Mouse (Mus musculus) frontal cortex, postnatal 25 days (tissue): Measurements from ENCODE around the gene Kansl1.

Source experiments
- DNase-seq, 2 experiments: peaks; one replicate each; pipeline ENCODE4 v3.0.0; 2022; ENCODE audit warnings: low spot score in 2 of 2

The Kansl1 gene

DNA sequence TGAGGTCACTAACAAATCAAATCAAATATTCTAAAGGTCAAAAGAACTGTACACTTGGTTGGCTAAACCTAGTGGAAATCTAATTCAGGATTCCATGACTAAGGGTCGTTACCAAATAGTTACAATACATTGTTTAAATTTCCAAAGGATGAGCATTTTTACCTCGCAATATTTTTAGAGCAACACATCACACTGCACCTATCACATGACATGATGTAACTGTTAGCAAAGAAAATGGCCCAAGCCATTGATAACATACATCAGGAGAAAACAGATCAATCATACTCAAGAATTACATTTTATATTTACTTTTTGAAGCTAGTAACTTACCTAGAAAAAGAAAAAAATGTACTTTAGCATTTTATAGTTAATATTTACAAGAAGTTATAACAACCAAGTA is 29.0 kb downstream of the Kansl1 start:
- no peak for DNase-seq

DNA sequence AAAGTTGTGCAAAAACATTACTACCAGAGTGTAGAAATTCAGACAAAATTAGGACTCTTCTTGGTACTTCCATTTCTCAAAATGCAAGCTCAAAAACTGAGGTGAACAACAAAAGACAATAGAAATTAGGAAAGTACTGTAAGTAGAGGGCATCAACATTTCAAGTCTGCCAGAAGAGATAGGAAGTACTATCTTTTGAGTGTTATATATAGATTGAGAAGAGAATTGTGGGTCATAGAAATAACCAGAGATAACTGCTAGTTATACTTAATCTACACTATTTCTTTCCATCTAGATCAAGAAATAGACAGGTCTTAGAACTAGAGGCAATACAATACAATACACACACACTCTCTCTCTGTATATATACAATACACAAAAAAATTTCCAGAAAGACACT is 30.2 kb downstream of the Kansl1 start:
- DNase-seq: no peak

DNA sequence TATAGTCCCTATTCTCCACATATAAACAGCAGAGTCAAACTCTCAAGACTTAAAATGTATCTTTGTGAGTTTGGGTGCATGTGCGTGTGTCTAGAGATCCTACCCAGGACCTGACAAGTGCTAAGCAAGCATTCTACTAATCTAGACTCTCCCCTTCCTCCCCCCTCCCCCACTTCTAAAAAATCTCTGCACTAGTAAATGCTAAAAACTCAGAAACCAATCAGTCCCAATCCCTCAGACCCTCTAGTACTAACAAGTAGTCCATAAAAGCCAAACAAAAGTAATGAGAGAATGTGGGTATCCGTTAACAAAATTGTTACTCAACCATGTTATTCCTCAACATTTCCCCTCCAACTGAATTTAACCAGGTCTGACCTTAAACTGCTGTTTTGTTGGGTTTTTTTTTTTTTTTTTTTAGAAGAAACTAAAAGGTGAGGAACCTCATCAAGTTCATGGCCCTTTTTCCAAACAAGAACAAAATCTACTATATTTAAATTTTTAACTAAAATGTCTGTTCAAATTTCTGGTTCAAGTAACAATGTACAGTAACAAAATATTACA is 32.2 kb downstream of the Kansl1 start:
- no peak for DNase-seq

DNA sequence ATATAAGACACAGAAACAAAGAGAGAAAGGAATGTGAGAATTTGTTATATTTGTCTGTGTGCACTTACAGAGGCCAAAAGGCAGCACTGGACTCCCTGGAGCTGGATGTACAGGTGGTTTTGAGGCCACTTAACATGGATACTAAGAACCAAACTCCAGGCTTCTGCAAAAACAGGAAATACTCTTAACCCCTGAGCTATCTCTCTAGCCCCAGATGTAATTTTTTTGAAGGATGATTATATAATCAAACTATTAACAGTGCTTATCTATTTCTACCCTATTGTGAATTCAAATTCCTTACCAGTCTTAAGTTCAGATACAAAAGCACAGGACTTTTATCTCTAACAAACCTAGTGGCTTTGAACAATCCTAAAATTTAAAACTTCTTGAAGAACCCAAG is 32.9 kb downstream of the Kansl1 start:
- DNase-seq: no peak

DNA sequence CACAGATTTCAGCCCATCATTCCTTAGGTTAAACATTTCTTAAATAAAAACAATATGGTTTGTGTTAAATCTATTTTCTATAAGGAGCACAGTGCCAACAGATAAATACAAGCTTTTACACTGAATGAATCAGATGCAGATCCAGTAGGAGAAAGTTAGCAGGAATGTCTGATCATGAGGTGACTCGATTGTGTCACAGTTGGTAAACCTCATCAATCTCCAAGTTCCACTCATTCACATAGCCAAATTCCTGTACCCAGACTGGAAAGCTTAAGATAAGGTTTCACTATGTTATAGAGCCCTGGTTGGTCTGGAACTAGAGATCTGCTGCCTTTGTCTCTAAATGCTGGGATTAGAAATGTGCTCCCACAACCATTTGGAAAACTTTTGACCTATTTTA is 33.5 kb downstream of the Kansl1 start:
- DNase-seq: no peak

DNA sequence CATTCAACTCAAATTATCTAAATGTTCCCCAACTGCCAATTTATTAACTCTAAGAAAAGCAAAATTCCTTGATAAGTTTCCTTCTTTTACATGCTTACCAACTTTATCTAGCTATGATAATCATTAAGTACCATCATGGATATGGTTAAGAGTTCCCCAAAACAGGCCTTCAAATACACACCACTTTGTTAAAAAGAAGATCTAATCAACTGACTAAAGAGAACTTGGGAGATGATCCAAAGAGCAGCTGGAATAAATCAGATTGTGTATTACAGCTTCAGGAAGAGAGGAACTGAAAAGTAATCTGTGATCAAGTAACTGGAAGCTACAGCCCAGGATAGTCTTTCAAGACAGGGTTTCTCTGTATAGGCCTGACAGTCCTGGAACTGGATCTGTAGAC is 36.4 kb downstream of the Kansl1 start:
- no peak for DNase-seq

DNA sequence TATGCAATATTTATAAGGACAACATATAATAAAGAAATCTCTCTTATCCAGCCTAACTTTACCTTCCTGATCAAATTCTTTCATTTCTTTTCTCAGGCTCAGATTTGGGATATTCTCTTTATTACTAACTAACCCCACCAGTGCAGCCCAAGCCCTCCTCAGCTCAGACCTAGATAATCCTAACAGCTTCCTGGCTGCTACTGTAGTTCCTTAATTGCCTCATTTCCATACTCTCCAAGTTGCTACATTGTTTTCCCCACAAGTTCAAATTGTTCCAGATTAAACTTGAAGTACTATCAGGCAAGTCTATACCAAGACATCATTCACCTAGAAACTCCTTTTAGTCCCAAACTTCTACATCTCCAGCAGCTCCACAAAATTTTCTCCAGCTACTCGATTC is 36.9 kb downstream of the Kansl1 start:
- DNase-seq: no peak

DNA sequence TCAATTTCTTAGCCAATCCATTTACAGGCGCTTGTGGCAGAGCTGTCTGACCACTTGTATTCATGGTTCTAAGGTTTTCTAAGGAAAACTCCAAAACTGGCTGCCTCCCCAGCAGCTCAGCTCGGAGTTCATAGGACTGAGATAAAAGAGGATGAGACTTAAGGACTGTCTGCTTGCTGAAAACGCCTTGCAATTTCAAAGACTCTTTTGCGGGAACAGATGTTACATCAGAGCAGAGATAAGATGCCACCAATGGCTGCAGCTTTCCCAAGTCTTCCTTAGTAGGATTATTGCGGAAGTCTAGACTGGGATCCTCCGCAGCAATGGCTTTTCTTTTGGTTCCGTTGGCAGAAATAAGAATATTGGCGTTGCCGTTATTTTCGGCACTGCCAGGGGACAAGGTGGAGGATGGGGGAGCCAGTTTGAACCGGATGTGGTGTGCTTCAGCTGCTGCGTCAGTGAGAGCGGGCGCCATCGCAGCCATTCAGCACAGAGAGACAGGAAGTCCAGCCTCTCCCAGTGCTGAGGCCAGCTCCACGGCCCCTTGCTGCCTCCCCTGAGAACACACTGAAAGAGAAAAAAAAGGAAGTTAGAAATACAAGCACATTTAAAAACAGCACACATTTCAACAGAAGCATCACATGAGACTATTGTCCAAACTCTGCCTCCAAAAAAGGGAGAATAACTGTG is 43.8 kb downstream of the Kansl1 start:
- DNase-seq: peak in 1 of 2 experiments; percentile 19

DNA sequence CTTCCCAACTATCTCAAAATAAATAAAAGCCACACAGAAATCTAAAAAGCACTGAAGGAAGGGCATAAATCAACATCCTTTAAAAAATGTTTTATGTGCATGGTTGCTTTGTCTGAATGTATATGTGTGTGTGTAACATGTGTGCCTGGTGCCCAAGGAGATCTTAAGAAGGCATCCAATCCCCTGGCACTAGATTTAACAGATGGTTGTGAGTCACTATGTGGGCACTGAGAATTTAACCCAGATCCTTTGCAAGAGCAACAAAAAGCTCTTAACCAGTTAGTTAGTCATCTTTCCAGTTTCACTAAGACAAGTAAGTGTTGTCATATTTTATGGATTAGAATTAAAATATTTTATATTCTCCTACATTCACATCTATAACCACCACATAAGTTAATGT is 56.4 kb downstream of the Kansl1 start:
- no peak for DNase-seq

DNA sequence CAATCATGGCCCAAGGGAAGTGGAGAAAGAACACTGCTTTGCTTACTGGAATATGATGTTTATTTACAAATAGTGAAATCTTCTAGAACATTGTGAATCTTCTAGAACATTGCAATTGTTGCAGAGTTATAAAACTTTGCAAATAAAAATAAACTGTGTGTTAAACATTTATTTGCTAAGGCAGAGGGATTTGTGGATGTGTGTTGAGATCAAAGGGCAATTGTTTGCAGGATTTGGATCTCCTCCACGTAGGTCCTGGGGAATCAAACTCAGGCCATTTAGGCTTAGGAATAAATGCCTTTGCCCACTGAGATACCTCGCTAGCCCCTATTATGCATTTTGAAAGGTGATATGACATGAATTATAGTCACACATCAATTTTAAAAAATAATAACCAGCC is 61.3 kb downstream of the Kansl1 start:
- DNase-seq: no peak

DNA sequence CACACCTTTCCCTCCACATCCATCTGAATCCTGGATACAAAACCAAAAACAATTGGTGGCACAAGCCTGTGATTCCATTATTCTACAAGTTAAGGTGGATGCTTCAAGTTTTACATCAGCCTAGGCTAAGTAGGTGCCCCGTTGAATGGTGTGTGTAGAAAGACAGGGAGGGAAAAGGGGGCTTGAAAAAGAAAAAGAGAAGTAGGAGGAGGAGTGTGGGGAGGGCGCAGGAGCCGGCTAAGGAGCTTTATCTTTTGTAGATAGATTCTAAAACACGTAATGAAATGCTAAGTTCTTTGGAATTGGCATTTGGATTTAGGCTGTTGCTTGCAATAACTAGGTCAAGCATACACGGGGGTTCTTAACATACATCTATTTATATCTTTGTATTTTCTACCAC is 67.7 kb downstream of the Kansl1 start:
- DNase-seq: no peak

DNA sequence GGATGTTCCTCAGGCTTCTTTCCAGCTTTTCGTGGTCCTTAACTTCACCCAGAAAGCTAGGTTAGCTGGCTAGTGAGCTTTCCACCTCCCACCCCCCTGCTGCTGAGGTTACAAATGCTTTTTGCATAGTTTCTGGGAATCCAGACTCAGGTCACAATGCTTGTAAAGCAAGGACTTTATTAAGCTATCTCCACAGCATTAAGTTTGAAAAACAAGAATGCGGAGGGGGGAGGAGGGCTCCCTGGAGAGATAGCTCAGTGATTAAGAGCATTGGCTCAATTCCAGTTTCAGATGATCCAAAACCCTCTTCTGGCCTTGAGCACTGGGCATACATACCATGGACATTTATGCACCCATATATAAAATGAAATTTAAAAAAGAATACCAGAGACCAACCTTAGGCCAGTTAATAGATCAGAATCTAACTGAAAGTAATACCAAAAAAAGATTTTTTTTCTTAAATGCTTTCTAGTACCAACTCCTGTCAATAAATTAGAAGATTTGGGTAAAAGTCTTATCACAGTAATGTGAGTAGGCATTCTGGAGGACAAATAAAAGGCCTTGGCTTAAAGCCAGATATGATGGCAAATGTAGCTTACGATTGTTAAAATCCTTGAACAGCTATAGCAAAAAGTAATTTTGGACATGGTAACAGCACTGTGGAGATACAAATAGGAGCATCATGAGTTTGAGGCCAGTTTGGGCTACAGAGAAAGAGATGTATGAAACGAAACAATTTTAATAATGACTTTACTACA is 69.0 kb downstream of the Kansl1 start:
- no peak for DNase-seq

DNA sequence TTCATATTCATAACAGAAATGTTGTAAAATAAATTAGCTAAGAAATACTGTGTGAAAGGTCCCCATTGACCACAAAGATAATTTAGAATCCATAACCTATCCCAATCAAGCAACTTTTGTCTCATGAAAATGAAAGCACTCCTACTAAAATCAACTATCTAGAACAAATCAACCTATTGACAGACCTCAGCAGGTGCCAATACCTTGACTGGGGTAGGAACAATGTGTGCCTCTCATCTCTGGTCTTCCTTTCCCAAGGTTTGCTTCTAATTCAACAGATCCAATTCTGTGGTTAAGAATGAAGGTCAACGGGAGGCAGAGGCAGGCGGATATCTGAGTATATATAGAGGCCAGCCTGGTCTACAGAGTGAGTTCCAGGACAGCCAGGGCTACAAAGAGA is 73.0 kb downstream of the Kansl1 start:
- no peak for DNase-seq

DNA sequence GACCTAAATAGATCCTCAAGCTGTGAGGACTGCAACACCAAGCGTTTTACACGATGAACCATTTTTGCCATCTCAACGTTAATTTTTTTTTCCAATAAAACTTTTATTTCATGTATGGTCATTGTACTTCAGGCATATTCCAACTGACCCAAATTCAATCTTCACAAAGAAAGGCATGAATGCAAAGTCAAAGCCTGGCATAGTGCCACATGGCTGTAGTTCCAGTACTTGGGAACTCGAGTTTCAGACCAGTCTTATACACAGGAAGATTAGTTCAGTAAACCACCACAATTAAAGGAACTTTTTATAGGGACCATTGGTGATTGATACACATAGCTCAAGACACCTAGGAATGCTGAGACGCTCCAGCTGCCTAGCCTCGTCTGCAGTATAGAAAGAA is 75.5 kb downstream of the Kansl1 start:
- no peak for DNase-seq

DNA sequence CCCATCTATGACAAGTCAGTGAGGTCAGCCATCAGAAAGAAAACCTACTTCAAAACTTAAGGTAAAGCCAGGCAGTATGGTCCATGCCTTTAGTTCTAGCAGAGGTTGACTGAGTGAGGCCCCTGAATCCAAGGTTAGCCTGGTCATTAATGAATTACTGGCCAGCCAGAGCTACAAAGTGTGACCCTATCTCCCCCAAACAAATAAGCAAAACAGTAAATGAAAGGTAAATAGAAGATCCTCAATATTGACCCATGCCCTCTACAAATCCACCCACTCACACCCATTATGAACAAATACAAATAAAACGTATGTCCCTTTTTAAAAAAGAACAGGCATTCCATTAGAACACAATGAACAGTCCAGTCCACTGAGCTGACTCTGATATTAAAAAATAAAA is 76.5 kb downstream of the Kansl1 start:
- no peak for DNase-seq

DNA sequence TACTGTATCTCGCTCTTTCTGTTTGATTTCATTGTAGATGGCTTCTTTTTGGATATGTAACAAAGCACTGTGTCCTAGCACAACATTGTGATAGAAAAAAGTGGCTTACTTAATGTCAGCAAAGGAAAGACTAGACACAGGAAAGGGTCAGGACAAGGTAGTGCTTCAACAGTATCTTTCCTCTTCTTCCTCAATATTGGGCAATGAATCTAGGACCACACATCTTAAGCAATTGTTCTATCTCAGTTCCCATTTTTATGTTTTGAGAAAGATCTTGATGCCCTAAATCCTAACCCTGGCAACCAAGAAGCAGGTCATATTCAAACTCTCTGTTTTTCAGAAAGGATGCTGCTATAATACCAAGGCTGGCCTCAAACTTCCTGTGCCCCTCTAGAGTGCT is 81.4 kb downstream of the Kansl1 start:
- no peak for DNase-seq

DNA sequence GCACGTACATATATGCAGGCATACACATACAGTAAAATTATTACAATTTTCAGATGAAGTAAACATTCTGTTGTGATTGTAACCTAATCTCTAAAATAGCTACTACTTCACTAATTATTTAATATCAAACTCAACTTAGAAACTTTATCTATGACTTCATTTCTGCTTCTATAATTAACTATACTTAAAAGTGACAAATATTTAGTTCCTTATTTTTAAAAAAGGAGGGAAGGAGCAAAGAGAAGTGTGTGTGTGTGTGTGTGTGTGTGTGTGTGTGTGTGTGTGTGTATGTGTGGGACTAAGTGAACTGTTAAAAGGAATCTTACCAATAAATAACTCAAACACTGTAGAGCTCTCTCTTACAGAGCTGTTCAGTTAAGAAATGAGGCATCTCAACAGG is 82.1 kb downstream of the Kansl1 start:
- no peak for DNase-seq

DNA sequence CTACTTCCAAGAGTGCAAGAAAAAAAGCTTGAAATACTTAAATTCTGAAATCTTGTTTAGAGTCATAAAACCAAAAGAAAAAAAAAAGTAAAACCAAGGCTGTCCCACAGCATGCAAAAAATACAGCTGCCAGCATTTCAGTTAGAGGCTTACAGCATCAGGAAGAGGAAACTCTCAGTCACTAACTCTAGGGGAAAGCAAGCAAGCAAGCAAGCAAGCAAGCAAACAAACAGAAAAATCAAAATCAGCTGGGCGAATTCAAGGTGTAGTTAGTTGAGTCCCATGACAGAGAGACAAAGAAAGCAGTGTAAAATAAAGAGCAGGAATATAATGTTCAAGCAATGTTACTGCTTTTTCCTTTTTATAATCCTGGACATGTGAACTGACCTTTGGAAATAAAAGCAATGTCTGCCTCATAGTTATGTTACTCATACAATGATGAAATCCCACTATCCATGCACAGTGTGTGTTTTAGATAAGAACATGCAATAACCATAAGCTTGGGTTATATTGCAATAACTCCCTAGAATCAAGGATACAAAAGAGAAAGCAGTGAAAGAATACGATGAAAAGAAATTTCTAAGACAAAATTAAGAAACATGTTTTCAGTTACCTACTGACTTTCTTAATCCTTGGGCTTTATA is 85.4 kb downstream of the Kansl1 start:
- no peak for DNase-seq

DNA sequence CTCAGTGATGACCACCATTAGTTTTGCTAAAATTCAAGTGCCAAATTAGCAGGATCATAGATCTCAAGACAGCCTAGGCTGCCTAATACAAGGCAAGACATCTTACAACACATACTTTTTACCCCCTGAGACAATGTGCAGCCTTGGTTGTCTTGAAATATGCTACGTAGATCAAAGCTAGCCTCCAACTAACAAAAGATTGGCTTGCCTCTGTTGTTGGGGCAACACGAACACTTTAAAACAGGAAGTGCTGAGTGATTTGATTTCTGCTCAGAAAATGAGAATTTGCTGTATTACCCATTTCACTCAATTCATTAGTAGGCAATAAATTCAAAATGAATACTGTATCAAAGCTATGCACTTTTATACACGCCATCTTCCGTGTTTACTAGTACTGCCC is 86.8 kb downstream of the Kansl1 start:
- DNase-seq: no peak

DNA sequence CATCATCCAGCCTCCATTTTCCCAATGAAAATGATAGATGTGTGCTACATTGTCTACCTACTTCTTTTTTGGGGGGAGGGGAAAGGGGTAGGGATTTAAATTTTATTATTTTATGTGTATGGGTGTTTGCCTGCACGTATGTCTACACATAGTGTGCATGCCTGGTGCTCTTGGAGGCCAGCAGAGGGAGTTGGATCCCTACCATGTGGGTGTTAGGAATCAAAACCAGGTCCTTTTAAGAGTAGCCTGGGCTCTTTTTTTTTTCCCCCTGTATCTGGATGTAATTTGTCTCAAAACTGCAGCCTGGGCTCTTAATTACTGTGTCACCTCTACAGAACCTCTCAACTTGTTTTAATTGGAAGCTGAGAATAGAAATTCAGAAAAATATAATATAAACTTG is 89.0 kb downstream of the Kansl1 start:
- DNase-seq: no peak

DNA sequence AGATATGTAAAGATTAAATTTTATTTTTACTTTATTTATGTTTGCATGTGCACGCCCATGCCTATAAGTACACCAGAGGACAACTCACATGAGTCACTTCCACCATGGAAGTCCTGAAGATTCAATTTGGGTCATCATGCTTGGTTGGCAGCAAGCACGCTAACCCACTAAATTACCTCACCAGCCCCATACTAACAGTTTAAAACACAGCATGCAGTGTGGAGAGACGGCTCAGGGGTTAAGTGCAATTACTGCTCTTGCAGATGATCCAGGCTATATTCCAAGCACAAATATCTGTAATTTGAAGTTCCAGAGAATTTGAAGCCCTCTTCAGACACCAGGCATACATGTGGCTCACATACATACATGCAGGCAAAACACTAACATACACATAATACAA is 92.4 kb downstream of the Kansl1 start:
- DNase-seq: no peak

DNA sequence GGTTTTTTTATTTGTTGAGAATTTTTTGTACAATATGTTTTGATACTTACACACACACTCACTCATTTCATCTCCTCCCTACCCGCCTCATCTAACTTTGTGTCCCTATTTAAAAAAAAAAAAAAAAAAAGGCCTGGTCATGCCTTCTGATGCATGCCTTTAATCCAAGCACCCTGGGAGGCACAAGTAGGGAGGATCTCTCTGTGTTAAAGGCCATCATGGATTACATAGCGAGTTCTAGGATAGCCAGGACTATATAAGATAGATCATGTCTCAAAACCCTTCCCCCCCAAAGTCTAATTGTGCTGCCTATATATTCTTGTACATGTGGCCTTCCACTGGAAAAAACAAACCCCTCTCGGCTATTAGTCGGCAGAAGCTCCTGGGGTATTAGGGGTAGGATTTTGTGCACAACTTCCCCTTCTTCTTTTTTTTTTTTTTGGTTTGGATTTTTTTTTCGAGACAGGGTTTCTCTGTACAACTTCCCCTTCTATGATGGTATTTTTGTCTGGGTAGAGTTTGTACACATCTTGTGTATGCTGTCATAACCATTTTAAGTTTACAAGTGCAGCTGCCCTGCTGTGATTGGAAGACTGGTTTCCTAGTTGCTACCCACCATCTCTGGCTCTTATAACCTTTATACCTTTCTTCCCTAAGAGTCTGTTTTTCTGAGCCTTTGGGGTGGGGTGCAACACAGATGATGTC is 101.0 kb downstream of the Kansl1 start:
- no peak for DNase-seq
